Mouse (Mus musculus) A20 (cell line): ENCODE measurements around the gene Cmpk2.
"Not testable (repeated sequence)": the region's sequence is repeated elsewhere in the genome, so short reads cannot be mapped to it uniquely, and the experiment has no call there.

Experiments
- DNase-seq: peaks from one replicate; pipeline ENCODE4 v3.0.0-alpha.2; 2011; ENCODE audit warnings: low read depth, low spot score

Cmpk2 gene

GRCm38 (mm10) chr12:26478196-26479004 lies 9.4 kb downstream of the Cmpk2 start:
- DNase-seq, result no peak

GRCm38 (mm10) chr12:26485738-26486580 lies 17.0 kb downstream of the Cmpk2 start:
- DNase-seq, result not testable (repeated sequence)

- no peak for DNase-seq
Observed at GRCm38 (mm10) chr12:26487874-26488616, 19.0 kb downstream of the Cmpk2 start.

- DNase-seq, result no peak
Observed at GRCm38 (mm10) chr12:26488617-26489274, 19.7 kb downstream of the Cmpk2 start.

GRCm38 (mm10) chr12:26489942-26490341 lies 20.9 kb downstream of the Cmpk2 start:
- no peak for DNase-seq

GRCm38 (mm10) chr12:26501042-26501441 lies 32.0 kb downstream of the Cmpk2 start:
- DNase-seq, result no peak

- DNase-seq, result no peak
Observed at GRCm38 (mm10) chr12:26510971-26511370, 42.0 kb downstream of the Cmpk2 start.

GRCm38 (mm10) chr12:26518206-26518605 lies 49.2 kb downstream of the Cmpk2 start:
- DNase-seq, result no peak

GRCm38 (mm10) chr12:26524943-26525697 lies 56.1 kb downstream of the Cmpk2 start:
- DNase-seq, result no peak

GRCm38 (mm10) chr12:26525698-26526026 lies 56.7 kb downstream of the Cmpk2 start:
- no peak for DNase-seq
